Mouse (Mus musculus): ENCODE results near the gene Tnfrsf21.

The Tnfrsf21 gene

DNA sequence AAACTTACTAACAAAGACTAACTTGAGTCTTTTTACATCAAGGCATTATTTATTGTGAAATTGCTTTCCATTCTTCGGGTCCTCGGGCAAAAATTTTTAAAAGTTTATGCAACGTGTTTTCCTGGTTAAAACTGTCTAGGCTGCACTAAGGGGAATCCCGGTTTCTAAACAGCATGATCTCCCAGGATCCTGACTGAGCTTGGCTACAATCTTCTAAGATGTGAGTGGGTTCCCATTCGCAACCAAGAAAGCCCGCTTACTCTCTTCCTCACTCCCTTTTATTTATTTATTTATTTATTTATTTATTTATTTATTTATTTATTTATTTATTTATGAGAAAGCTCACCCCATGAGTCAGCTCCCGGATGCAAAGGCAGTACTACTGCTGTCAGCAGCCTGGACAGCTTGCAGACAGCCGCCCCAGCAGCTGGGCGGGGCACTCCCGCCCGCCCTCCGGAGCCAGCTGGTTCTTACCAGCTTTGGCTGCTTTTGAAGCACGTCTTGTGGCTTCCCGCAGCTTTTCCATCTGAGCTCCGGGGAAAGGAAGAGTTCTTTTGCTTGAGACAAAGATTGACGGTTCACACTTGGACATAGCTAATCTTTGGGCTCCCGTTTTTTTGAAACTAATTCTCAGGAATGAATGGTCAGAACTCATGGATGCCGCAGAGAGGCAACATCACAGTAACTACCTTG lies 60.6 kb downstream of the Tnfrsf21 start:
- CTCF ChIA-PET = interaction anchor here (0.6 kb wide), 1 partner anchor 157 kb away, joined by 4 read pairs; no protein-coding TSS in a partner anchor

DNA sequence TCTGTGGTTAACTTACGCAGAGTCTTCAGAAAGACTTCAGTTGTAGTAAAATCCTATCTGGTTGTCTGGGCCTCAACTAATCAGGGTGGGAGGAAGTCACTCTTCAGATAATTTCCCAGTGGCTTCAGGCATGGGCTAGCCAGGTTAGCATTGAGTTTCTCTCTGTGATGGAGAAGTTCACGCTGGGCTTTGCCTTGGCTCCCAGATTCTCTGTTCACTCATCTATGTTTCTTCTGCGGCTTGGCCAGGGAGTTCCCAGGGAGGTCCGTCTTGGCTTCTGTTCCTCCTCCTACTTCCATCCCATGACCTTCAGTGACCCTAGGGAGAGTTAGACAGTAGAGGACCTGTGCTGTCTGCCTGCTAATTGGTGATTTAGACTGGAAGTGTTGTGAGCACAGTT lies 61.2 kb downstream of the Tnfrsf21 start:
- CTCF ChIA-PET = no interaction called here

DNA sequence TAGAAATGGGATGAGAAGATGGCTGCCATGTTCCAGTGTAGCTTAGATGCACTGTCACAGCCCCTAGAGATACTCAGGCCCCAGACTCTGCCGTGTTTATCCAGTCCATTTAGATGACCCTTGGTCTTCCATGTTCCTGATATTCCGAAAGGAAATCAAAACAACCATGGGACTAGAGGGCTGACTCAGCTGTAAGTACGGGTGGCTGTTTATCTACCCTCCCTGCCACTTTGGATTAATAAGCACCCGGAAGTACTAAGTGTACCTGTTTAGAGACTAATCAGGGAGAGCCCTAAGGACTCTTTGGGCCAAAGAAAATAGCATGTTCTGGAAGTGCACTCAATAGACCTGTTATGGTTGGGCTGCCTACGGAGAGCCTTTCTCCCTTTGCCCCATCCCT lies 64.9 kb downstream of the Tnfrsf21 start:
- CTCF ChIA-PET = no interaction called here

DNA sequence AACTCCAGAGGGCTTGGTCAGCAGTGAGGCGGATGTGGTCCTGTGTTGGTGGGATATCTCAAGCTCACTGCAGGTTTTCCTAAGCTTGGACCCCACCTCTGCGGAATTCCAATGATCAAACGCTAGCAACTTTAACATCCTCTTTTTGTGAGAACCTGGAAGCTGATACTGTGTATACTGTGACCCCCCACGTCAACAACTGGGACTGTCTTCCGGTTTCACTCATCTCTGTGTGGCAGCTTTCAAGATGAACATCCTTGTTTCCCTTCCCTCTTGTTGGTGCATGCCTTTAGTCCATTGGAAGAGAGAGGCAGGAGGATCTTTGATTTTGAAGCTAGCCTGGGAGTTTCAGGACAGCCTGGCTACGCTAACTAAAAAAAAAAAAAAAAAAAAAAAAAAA lies 73.1 kb downstream of the Tnfrsf21 start:
- CTCF ChIA-PET = no interaction called here

DNA sequence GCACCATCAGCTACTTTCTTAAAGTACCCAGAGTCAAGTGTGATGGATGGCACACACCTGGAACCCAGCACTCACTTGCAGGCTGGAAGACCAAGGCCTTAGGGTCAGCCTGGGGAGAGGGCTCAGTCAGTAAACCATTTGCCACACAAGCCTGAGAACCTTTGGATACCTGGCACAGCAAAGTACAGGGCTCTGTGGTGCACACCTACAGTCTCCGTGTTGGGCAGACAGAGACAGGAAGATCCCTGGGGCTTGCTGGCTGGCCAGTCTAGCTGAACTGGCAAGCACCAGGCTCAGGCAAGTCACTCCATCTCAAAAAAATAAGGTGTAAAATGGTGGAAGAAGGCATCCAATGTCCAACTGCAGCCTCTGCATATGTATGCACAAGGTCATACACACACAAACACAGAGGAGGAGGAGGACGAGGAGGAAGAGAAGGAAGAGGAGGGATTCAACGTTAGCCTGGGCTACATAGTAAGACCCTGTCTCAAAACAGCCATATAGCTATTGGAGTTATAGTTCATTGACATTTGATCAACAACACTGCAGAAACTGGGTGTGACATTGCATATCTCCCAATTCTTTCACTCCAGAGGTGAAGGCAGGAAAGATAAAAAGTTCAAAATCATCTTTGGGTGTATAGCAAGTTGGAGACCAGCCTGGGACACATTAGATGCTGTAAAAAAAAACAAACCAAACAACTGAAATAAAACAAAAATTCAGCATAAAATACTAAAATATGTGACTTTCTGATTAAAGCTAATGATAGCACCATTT lies 74.8 kb downstream of the Tnfrsf21 start:
- CTCF ChIA-PET = no interaction called here

DNA sequence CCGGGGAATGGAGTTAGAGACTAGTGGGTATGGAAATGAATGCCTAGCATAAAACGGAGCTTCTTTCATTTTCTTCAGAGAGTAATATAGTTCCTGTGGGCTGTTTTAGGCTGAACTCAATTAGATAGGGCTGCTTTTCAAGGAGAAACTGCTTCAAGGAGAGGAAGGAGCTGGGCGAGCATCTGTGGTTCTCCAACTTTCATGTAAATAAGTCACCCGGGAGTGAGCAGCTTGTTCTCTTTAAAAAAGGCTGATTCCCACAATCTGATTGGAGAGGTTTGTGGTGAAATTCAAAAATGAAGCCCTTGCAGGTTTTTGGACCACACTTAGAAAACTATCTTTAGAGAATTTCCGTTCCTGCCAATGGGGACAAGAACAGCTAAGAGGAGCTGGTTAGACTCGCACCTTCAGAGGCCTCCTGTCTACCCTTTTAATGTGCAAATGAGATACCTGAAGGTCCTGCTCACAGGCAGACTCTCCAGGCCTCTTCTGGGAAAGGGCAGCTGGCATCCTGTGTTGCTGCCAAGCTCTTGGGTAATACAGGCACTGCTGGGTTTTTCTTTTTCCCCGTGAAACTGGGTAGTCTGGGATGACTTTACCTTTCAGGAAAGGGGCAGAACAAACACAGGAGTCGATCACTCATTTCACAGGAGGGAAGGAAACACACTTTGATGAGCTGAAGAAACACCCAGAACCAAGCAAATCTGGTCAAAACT lies 76.1 kb downstream of the Tnfrsf21 start:
- CTCF ChIA-PET = no interaction called here

DNA sequence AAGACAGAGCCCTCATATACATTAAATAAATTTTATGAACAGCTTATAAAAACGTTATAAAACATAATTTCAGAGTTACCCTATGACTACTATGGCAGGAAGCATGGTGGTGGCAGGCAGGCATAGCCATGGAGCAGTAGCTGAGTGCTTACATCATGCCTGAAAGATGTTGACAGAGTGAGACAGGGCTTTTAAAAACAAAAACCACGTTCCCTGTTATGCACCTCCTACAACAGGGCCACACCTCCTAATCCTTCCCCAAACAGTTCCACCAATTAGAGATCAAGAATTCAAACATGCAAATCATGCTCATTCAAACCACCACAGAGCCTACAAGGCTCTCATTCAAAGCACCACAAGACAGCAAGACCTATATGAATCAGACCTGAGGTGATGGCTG lies 77.9 kb downstream of the Tnfrsf21 start:
- CTCF ChIA-PET = no interaction called here

DNA sequence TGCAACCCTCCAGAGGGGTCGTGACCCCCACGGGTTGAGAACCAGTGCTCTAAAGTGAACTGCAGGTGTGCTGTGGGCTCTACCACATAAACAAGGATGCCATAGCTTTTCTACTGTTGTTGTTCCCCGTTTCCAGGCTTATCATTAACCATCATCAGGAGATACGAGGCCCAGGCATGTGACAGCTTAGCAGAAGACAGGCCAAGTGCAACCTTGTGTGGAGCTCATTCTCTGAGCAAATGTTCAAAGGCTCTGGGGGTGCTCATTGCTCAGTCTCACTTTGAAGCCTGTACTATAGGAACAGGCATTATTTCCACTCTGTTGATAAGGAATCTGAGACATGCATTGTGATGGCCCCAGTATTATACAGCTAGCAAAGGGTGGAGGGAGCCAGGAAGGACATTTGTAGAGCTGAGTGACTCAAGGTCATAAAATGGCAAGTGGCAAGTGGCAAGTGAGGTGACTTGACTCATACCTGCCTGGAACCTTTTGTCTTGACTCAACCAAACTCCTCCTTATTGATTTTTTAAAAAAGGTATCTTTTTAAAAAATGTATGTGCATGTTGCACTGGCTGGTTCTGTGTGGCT lies 80.8 kb downstream of the Tnfrsf21 start:
- CTCF ChIA-PET = interaction anchor here (0.9 kb wide), 1 partner anchor 170 kb away, joined by 3 read pairs; no protein-coding TSS in a partner anchor

DNA sequence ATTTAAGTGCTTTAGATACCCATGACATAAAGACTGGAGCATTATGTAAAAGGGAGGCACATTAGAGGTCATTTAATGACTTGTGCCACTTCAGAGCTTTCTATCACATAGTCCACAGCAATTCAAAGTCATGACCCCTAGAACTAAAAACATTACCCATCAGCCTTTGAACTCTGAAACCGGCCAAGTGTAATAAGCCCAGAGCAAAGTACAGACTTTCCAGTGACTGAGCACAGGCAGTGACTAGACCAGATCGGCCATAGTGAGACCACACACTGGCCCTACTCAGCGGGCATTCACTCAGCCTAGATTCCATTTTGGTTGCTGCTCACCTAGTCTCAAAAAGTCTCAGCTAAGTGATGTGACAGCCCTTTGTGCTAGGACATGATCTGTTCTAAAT lies 89.8 kb downstream of the Tnfrsf21 start:
- CTCF ChIA-PET = no interaction called here

DNA sequence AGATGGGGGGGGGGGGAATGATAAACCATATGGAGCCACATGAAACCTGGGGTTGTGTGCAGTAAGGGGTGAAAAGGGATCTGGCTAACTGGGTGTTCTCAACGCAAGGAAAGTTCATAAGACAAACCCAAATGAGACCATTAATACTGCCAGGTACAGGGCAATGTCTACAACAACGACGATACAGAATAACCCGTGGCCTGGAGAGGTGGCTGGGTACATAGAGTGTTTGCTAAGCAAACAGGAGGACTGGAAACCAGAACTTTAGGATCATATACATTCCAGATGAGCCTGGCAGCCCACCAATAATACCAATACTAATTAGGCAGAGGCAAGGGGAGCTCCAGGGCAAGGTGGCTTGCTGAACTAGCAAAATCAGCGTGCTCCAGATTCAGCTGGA lies 91.0 kb downstream of the Tnfrsf21 start:
- CTCF ChIA-PET = no interaction called here

DNA sequence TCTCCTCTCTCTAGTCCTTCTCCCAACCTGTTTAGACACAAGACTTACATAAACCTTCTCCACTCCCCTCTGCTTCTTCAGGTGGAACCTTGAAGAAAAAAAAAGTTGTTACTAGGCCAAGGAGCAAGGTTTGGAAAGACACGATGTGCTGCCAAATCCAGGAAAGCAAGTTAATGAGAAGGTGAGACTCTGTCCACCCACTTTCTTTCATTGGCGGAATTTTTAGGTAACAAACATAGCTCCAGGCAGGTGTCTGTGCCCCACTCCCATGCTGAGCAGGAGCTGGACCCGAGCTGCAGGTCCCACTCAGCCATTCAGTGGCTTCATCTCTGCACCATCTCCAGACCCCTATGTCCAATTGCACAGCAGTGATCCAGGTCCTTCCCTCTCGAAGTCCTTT lies 93.1 kb downstream of the Tnfrsf21 start:
- CTCF ChIA-PET = no interaction called here

DNA sequence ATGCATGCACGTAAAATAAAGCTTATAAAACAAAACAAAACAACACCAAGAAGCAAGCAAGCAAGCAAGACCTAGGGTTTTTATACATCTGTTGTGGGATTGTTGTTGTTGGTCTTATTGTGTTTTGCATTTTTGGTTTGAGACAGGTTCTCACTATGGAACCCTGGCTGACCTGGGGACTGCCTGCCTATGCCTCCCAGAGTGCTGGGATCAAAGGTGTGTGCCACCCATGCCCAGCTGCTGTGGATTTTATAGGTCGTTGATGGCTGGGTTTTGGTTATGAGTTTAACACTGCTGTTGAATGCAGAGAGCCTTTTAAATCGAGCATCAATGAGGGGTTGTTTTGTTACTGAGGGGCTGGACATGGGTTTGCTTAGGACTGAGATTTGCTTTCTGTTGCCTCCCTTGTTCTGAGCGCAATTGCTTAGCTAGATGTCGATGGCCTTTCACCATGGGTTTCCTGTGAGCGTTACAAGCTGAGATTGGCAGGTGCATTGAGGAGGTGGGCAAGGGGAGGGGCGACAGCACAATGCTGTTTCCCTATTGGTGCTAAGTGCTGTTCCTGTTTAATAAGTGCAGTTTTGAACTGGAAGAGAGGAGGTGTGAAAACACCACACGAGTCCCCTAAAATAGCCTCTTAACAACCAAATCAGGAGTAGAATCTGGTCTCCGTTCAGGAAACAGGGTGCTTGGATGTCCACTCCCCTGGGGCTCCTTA lies 94.0 kb downstream of the Tnfrsf21 start:
- CTCF ChIA-PET = no interaction called here

DNA sequence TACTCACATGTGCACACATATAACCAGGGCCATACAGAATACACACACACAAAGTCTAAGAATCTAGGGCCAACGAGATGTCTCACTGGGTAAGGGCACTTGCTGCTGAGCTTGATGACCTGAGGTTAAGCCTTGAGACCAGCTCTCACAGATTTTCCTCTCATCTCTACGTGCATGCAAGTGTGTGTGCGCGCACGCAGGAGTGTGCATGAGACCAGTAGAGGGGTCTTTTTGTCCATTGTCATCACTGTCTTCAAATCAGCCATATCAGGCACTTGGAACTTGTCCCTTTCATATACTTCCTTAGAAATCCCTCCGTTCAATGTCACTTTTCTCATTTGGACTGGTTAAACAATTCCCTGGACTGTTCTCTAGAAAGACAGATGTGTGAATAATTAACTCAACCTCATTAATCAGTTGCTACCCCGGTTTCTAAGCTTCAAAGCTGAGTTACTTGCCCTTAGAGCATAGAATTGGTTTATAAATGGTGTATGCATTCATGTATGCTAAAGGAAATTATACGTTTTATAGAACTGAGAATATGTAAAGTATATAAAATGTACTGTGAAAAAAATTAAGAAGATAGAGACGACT lies 97.1 kb downstream of the Tnfrsf21 start:
- CTCF ChIA-PET = no interaction called here

DNA sequence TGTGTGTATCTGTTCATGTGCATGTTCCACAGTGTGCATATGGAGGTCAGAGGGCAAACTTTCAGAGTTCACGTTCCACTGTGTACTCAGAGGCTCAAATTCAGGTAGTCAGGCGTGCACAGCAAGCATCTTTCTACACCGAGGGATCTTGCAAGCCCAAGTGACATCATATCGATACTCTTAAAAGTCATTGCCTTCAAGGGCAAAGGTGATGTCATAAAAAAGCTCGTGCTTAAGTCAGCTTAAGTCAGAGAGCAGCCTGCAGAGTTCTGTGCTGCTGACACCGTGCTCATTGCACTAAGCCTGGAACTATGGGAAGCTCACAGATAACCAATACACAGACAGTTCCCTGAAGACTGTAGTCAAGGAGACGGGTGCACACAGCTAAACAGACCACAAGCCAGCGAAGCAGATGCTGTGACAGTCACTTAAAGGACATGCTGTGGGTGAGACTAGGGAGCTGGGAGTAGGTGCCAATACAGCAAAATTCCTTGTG lies 97.8 kb downstream of the Tnfrsf21 start:
- CTCF ChIA-PET = no interaction called here

DNA sequence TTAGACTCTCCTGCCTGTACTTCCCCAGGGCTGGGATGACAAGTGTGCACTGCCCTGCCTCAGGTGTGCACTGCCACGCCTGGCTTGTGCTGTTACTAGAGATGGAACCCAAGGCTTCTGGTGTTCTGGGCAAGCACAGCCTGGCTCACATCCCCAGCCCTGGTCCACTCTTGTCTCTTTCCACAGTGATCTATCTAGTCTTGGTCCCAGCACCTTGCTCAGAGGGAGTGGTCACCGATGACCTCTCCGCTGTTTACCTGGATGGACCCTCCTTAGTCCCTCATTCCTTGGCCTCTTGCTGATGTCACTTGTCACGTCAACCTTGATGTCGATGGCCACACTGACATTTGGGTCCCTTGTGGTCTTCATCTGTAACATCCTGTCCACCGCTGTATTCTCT lies 98.6 kb downstream of the Tnfrsf21 start:
- CTCF ChIA-PET = no interaction called here

DNA sequence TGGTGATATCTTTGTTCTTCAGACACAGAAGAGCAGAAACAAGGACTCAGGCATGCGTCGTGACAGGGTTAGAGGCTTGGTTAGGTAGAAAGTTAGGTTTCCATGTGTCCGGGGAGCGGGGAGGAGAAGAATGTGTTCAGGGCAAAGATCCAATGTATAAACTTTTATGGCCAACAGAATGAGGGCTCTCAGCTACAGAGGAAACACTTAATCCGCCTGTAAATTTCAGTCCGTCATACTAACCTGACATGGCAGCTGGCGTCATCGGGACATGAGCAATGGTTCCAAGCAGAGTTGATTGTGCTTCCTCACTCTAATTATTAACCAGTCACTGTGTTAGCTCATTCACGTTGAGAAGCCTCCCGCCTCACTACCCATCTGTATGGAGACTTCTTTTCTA lies 100.4 kb downstream of the Tnfrsf21 start:
- CTCF ChIA-PET = interaction anchor here (0.6 to 0.7 kb wide), 2 partner anchors 138 to 263 kb away, joined by 3 to 14 read pairs; no protein-coding TSS in a partner anchor

DNA sequence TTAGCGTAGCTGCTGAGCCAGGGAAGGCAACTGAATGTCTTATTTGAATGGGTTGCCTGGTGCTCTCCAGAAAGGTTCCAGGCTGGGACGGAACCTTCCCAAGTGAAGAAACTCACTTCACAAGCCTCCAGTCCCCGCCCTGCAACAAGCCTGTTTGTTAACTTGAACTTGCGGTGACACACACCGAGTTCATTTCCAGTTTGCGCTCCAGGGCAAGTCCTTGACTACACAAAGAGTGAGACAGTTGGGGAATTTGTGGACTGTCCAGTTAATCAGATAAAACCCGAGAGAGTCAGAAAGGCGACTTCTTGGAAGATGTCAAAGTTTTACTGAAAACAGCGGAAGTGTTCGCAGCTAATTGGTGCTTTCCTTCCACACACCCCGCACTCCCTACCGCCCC lies 103.1 kb downstream of the Tnfrsf21 start:
- CTCF ChIA-PET = no interaction called here

DNA sequence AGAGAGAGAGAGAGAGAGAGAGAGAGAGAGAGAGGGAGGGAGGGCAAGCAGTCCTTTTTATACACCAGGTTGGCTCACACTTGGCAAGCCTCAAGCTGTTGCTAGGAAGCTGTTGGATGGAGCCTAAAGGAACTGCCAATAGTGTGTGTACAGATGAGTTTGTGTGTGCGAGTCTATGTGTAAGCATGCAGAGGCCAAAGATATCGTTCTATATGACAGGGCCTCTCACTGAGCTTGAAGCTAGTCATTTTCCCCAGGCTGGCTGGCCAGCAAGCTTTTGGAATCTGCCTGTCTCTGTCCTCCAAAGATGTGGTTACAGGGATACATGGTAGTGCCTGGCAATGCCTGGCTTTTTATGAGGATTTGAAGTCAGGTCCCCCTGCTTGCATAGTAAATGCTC lies 104.7 kb downstream of the Tnfrsf21 start:
- CTCF ChIA-PET = no interaction called here

DNA sequence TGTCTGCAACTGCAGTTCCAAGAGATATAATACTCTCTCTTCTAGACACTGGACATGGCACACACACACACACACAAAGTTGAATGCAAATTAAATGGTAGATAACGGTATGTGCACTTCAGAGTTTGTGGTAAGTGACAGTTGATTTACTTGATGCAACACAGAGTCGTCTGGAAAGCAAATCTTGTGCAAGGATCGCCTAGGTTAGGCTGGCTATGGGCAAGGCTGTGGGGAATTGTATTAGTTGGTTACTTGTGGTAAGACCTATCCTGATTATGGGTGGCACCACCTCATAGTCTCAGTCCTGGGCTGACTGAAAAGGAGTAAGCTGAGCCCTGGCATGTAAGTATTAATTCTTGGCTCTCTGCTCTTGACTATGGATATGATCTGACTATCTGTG lies 112.0 kb downstream of the Tnfrsf21 start:
- CTCF ChIA-PET = interaction anchor here (0.5 kb wide), 1 partner anchor 484 kb away, joined by 7 read pairs; no protein-coding TSS in a partner anchor

DNA sequence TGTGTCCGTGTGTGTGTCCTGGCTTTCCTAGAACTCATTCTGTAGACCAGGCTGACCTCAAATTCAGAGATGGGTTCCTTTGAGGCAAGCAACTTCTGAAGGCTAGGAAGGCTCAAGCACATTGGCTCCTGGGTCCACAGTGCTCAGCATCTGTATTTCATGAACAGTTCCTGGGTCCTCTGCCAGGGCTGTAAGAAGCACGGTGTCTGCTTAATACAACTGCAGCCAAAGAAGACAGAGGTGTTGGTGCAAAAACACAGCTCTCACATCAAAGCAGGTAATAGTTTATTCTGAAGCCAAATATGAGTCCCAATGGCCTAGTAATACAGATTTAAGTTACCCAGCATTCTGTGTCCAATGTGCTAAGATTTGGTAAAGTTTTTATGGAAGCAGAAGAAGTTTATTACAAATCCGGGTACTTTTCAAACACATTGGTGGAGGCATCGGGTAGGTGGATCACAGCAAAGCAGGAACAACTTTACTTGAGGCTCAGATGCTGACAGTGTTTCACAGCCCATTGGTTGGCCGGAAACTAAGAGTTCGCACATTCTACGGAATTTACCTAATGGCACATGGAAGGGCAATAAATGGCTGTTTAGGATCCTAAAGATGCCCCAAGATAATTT lies 112.7 kb downstream of the Tnfrsf21 start:
- CTCF ChIA-PET = interaction anchor here (0.5 kb wide), 1 partner anchor 483 kb away, joined by 7 read pairs; no protein-coding TSS in a partner anchor
